Mouse (Mus musculus) c-Kit-positive CD71-positive TER-119-negative erythroid progenitor cells, embryonic 14.5 days (primary cell): ENCODE results near the gene Sulf2.

Experiments
- DNase-seq: peaks from one replicate; pipeline ENCODE4 v3.0.0-alpha.2; 2013; ENCODE audit warnings: low read depth

Sulf2 gene

GRCm38 (mm10) chr2:166115571-166116277 is 39.7 kb downstream of the Sulf2 start:
- no peak for DNase-seq

DNA sequence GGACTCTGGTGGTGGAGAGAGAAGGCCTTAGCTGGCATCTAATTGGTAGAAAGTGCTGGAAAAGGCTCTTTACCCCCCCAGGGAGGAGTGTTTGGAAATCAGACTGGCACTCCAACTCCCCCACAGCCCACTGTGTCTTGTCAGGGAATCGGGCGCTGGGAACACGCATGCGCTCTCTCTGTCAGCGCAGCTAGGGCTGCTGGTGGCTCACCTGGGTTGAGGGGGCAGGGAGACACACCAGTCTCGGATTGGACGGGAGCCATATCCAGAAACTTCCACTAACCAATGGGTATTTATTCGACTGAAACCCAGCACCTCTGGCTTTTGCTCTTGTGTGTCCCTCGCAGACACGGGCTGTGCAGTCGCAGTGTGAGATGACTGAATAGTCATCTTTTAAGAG is 42.5 kb downstream of the Sulf2 start:
- no peak for DNase-seq

DNA sequence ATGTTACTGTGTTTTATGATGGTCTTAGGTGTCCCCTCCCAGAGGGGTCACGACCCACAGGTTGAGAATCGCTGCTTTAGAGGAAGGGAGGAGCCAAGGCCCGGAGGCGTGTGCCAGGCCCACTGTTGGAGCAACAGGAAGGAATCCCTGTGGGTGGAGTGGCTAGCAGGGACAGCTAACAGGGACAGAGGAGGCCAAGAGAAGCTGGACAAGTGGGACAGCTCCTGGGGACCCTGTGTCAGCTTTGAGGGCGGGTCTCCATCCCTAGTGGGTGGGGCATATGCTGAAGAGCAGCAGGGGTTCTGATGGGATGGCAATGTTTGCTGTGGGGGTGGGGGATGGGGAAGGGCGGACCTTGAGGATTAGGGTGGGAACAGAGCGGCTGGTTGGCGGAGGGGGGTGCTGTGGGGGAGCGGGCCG is 43.6 kb downstream of the Sulf2 start:
- no peak for DNase-seq

DNA sequence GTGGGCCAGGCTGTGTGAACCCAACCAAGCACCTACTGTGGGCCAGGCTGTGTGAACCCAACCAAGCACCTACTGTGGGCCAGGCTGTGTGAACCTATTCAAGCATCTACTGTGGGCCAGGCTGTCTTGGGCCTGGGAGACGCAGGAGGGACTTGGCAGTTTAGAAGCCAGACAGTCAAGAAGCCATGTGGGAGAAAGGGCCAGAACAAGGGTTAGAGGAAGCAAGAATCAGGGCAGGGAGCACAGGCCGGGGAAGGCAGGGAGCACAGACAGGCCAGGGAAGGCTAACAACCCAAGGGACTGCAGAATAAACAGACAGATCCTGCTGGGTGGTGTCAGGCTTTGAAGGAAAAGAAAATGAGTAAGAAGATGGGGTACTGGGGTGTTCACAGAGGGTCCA is 44.2 kb downstream of the Sulf2 start:
- DNase-seq = no peak

- no peak for DNase-seq
Observed at GRCm38 (mm10) chr2:166110764-166111163, 44.7 kb downstream of the Sulf2 start.

DNA sequence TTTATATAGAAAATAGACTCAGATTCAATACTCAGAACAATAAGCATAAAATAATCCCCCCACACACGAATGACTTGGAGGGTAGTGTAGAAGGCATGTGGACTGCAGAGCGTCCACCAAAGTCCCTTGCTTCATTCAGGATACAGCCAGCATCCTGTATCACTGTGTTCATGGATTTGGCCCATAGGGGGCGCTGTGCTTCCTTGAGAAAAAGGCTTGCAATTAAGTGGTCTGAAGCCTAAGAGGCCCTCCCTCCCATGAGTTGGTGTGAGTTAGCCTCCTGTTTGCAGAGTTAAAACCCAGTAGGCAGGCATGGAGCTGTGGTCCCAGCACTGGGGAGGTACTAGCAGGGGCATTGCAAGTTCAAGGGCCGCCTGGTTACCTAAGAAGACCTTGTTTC is 47.1 kb downstream of the Sulf2 start:
- DNase-seq = peak; percentile 43

DNA sequence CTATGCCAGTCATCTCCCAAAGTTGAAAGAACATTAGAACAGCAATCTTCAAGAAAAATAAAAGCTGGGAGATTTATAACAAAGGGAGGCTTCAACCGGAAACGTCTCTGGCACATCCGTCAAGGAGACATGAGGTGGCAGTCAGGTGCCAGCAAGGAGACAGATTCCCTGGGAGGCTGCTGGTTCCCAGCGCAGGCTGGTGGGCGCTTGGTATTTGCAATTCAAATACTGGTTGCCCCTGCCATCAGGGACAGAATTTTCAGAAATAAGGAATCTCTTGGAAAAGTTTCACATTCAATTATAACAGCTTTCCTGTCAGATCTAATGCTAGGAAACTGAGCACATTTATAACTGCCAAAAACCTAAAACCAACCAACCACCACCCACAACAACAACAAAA is 47.6 kb downstream of the Sulf2 start:
- no peak for DNase-seq

DNA sequence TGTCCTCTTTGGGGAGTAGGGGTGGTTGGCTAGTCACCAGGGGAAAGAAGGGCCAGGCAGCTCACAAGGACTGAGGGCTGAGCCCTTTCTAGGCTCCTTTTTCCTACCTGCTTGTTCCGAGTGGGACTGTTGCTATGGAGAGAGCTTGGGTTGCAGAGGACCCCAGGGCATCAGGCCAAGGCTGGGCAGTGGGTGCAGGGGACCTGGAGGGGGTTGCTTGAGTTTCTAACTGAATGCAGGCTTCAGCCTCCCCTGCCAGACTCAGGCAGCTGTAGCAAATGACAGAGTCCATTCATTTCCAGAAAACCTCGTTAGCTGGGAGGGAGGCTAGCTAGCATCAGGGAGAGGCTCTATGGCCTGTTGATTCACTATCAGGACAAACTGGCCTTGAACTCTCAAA is 48.8 kb downstream of the Sulf2 start:
- no peak for DNase-seq

DNA sequence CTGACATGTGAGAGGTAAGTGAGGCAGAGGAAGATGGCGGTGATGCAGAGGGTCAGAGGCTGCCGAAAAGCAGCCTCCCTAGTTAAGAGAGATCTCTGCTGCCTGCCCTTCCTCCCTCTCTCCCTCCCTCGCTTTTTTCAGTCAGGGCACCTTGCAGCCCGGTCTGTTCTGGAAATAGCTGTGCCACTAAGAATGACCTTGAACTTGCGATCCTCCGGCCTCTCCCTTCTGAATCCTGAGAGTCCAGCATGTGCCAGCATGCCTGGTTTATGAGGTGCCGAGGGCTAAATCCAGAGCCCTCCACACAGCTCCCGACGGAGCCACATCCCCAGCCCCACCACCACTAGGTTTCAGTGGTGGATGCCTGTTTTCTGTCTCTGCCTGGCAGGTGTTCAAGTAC is 49.6 kb downstream of the Sulf2 start:
- DNase-seq = no peak

DNA sequence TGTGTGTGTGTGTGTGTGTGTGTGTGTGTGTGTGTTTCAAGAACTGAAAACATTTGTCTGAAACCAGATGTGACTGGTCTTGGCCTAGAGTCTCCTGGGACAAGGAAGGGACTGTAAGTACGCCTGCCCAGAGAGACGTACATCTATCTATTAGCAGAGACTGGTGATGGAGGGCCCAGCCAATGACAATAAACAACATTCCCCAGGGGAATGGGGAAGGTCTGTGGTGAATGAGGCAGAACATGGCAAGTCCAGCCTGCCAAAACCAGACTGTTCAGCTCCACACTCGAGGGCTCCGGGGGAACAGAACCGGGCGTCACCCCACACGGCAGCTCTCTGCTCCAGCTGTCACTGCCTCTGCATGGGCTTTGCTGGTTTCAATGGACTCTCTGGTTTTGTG is 52.6 kb downstream of the Sulf2 start:
- no peak for DNase-seq

DNA sequence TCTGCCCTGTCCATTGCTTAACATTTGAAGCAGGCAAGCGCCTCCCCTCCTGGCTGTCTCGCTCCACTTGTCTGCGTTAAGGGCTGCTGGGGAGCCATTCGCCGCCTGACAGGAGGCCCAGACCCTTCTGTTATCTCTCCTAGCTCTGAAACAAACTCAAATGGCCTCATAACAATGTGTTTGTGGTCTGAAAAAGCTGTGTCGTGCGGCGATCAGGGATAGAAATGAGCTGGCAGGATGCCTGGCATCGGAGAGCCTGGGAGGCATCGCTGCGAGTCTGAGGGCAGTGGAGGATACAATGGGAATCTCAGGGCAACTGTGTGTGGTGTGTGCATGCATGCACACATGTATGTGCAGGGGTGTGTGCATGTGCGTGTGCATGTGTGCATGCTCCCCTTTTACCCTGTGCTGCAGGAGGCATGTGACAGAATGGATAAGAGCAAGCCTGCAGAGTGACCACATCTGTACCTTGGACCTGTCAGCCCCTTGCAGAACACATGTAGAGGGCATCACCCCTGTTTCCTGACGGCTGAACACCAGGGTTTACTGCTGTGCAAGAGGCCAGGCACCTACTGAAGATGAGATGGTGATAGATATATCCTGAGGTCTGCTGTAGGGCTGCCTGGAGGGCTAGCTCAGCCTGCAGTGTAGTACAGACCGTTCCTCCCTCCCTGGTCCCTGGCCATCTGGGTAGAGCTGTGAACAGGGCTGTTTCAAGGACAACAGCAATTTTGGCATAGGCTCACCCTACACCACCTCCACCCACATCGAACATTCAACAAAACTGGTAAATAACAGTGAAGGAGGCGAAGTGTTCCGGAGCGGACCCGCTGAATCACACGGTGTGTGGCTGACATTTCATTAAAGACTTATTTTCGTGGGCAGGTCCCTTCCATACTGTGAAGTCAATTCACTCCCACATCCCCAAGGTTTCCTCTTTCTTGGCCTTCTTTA is 54.9 kb downstream of the Sulf2 start:
- no peak for DNase-seq

- DNase-seq = no peak
Observed at GRCm38 (mm10) chr2:166098292-166098933, 57.0 kb downstream of the Sulf2 start.

- DNase-seq = peak; percentile 17
Observed at GRCm38 (mm10) chr2:166097443-166098291, 57.8 kb downstream of the Sulf2 start.

GRCm38 (mm10) chr2:166096834-166097233 is 58.6 kb downstream of the Sulf2 start:
- DNase-seq = no peak

GRCm38 (mm10) chr2:166096300-166096699 is 59.2 kb downstream of the Sulf2 start:
- no peak for DNase-seq

DNA sequence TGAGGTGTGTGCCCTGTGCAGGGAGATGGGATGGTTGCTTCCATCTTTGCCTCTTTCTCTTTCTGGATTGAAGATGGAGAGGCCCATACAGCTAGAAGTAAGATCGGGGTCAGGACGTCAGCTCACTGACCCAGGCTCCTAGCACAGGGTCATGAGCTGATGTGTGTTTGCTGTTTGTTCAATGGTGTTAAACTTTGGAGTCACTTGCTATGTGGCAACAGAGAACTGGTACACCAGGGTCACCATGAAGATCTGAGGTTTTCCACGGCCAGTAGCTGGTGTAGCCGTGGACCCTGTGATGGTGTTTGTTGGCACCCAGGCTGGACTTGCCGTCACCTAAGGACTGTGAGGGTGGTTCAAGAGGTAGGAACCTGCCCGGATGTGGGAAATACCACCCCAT is 63.1 kb downstream of the Sulf2 start:
- no peak for DNase-seq

GRCm38 (mm10) chr2:166091599-166091998 is 63.9 kb downstream of the Sulf2 start:
- no peak for DNase-seq

GRCm38 (mm10) chr2:166090131-166090581 is 65.3 kb downstream of the Sulf2 start:
- DNase-seq = no peak

DNA sequence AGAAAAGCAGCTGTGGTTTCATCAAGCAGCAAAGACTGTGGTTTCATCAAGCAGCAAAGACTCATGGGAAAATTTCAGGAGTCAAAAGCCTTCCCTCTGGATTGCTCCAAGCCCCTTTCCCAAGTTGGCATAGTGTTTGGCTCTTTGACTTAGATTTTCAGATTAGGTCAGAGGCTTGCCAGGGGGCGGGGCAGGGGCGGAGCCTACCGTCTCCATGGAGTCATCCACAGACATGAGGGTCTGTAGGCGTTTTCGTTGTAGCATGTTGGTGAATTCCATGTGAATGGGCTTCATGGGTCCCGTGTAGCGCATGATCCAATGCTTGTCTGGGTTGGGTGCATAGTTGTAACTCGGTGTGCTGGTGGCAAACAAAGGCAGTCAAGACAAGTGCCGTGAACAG is 66.5 kb downstream of the Sulf2 start:
- DNase-seq = no peak

- DNase-seq = no peak
Observed at GRCm38 (mm10) chr2:166086457-166087233, 68.8 kb downstream of the Sulf2 start.

DNA sequence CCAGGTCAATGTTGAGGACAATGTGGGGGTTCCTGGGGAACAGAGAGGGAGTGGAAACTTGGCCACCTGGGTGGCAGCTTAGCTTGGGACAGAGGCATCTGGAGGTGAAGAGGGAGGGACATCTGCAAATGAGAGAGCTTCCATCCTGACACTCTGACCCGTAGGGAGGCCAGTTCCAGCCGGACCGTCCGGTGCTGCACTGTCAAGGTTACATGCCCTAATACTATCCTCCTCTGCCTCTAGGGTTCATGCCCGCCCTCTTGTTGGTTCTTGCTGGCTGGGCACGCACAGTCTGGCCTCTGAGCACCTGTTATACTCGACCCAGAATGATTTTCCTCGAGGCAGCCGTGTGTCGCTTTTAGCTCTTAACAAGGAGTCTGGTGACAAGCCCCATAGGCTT is 69.7 kb downstream of the Sulf2 start:
- no peak for DNase-seq
